Mouse (Mus musculus) layer of hippocampus, adult 18-20 months (tissue): ENCODE results near the gene Wnk4. TPM values are rescaled to one million over a fixed set of nuclear protein-coding genes. Genes with fewer than 3 reads are reported as not detected.
A peak's percentile ranks its signal among the peaks of the same experiment; 100 is the strongest.
"Not testable (repeated sequence)": the region's sequence is repeated elsewhere in the genome, so short reads cannot be mapped to it uniquely, and the experiment has no call there.

ENCODE experiments used
- DNase-seq, 2 experiments: peaks; one replicate each; pipeline ENCODE4 v3.0.0; 2022; ENCODE audit warnings: low spot score in 2 of 2
- total RNA-seq, 2 experiments: library from RNA; stranded (reverse); gene quantifications; 2 replicates each; pipeline ENCODE4 v1.2.3; 2021

Wnk4 gene
- total RNA-seq, 2 experiments from 2014 or later = 9.8 to 10.4 TPM

DNA sequence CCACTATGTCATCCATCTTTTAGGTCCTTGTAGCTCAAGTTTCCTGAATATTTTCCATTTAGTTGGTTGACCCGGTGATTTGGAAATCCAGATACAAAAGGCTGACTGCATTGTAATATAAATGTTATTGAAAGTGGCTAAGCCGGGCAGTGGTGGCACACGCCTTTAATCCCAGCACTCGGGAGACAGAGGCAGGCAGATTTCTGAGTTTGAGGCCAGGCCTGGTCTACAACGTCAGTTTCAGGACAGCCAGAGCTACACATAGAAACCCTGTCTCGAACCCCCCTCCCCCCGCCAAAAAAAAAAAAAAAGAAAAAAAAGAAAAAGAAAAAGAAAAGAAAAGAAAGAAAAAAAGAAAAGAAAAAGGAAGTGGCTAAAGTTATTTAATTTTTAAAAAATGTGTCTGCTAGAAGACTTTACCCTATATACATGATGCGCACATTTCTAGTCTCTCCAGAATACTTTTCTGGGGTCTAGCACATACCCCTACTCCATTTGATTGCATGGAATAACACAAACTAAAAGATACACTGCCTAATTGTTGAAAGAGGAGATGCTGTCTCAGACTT lies 54.8 kb downstream of the Wnk4 start:
- no peak for DNase-seq

DNA sequence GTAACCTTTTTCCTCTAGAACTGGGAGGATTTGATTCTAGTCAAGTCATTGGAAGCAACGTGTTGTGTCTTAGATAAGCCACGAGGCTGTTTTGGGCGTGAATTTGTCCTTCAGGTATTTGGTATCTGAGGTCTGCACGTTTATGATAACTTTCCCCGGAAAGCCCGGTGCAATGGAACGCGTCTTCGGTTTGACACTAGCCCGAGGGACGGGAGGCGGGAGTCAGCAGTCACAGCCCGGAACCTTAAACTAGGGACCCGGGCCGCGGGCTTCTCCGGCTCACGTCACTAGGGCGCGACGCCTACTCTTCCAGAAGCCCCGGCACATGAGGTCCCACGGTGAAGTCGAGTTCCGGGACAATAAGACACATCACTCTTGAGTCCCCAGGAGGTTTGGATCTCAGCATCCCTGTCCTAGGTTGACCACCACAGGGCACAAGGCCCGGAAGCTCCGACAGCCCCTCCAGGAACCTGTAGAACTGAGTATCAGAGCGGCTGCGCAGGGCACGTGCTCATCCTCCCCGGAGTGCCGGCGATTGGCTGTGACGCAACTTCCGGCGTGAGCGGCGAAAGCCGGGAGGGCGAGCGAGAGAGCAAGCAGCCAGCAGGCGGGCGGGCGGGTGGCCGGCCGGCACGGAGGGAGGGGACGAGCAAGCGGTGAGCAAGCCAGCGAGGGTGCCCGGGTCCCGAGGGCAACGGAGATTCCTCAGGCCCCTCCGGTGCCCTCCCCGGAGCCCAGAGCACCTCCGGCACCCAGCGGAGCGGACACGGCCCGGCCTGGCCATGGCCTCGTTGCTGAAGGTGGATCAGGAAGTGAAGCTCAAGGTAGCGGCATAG lies 55.5 kb downstream of the Wnk4 start, which contains the start of gene Psme3:
Gene Psme3 (plus strand): TSS at position 549 of the 836 bp plus-strand sequence.
- peak; percentile 93 to 96 for DNase-seq

DNA sequence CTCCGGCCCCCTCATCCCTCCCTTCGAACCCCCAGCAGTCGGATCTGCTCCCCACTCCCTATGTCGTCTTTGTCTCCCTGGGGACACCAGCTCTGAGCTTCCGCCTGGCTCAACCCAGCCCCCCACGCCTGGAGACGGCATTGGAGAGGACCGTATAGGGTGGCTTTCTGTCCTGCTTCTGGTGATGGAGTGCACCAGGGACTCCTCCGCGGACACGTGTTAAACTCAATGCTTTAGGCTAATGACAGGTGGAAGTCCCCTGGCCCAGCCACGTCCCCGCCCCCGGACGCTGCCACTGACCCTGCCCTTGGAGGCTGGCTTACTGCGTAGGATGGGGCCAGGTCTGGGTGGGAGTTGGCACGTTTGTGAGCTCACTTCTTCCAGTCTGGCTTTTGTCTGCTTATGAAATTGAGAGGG lies 56.1 kb downstream of the Wnk4 start:
- DNase-seq = no peak

DNA sequence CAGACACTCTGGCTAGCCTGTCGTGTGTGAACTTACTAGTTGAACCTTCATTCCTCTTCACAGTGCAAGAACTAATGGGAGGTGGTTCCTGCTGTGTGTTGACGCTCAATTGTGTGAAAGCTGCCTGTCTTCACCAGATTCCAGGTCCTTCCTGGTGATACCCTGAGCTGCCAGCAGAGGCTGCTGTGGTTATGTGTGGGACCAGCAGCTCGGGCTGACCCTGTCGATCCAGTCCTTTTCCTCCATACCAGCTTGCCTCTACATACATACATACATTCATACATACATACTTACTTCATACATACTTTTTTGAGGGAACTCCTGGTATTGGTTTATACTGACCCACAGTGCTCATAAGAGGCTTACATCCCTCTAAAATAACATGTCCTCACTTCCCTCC lies 63.2 kb downstream of the Wnk4 start:
- peak; percentile 43 to 88 for DNase-seq

DNA sequence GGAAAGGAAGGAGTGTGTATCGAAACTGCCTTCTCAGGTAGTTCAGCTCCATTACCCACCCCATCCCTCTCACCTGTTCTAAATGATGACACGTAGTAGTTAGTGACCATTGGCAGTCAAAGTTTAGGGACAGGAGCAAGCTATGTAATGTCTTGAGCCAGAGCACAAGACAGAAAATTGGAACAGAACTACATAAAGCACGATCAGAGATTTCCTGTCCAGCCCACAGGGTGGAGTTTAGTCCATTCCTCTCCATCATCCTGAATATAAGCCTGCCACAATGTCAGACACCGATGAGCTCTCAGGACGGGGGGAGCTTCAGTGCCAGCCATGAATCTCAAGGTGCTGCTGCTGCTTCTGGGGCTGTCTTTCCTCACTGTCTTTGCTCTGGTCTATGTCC lies 64.4 kb downstream of the Wnk4 start, which contains the start of gene Aoc2:
Gene Aoc2 (plus strand): TSS at position 301 of the 400 bp plus-strand sequence.
- no peak for DNase-seq

DNA sequence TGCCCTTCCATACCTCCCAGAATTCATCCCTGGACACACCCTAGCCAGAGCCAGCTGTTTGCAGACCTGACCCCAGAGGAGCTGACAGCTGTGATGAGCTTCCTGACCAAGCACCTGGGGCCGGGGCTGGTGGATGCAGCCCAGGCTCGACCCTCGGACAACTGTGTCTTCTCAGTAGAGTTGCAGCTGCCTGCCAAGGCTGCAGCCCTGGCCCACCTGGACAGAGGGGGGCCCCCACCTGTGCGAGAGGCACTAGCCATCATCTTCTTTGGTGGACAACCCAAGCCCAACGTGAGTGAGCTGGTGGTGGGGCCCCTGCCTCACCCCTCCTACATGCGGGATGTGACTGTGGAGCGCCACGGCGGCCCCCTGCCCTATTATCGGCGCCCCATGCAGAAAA lies 64.8 kb downstream of the Wnk4 start:
- not testable (repeated sequence) for DNase-seq

DNA sequence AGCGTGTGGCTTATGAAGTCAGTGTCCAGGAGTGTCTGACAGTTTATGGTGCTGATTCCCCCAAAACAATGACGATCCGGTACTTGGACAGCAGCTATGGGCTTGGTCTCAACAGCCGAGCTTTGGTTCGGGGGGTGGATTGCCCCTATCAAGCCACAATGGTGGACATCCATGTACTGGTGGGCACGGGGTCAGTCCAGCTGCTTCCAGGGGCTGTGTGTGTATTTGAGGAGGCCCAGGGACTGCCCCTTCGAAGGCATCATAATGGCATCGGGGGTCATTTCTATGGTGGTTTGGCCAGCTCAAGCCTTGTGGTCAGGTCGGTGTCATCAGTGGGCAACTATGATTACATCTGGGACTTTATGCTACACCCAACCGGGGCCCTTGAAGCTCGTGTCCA lies 65.8 kb downstream of the Wnk4 start:
- no peak for DNase-seq

Other genes starting within 250 kb of the Wnk4 start
- 1 to 10 TPM; 6.9 to 8.6 TPM for gene Naglu, start 190.6 kb upstream of the Wnk4 start, total RNA-seq
- gene Hsd17b1, start 182.2 kb upstream of the Wnk4 start, total RNA-seq = 1 to 10 TPM in 1 of 2 experiments, under 1 TPM in 1; 0.66 to 1.5 TPM
- 10 to 100 TPM; 24.5 to 25.7 TPM for gene Coasy, start 178.0 kb upstream of the Wnk4 start, total RNA-seq
- 10 to 100 TPM; 41.6 to 44.3 TPM for gene Mlx, start 173.3 kb upstream of the Wnk4 start, total RNA-seq
- gene Psmc3ip, start 165.1 kb upstream of the Wnk4 start, total RNA-seq = 1 to 10 TPM; 3.4 to 5.4 TPM
- gene Retreg3, start 140.7 kb upstream of the Wnk4 start, total RNA-seq = 10 to 100 TPM; 57.2 to 58.1 TPM
- gene Tubg1, start 140.6 kb upstream of the Wnk4 start, total RNA-seq = 10 to 100 TPM; 43.7 to 46.5 TPM
- 10 to 100 TPM; 40.2 to 42.7 TPM for gene Tubg2, start 104.7 kb upstream of the Wnk4 start, total RNA-seq
- gene Cntnap1, start 90.0 kb upstream of the Wnk4 start, total RNA-seq = 100 to 1,000 TPM; 154 to 162 TPM
- 10 to 100 TPM; 15.0 to 15.3 TPM for gene Plekhh3, start 89.2 kb upstream of the Wnk4 start, total RNA-seq
- under 1 TPM in 1 of 2 experiments, not detected in 1; 0.18 TPM for gene Ccr10, start 85.1 kb upstream of the Wnk4 start, total RNA-seq
- 10 to 100 TPM; 79.0 to 84.0 TPM for gene Ezh1, start 34.1 kb upstream of the Wnk4 start, total RNA-seq
- gene Ramp2, start 14.5 kb upstream of the Wnk4 start, total RNA-seq = 10 to 100 TPM; 62.2 to 72.8 TPM
- gene Vps25, start 6.9 kb upstream of the Wnk4 start, total RNA-seq = 10 to 100 TPM; 61.8 to 65.6 TPM
- under 1 TPM; 0.30 to 0.47 TPM for gene Cntd1, start 18.4 kb downstream of the Wnk4 start, total RNA-seq
- gene Coa3, start 18.5 kb downstream of the Wnk4 start, total RNA-seq = 100 to 1,000 TPM; 102 to 103 TPM
- 100 to 1,000 TPM; 211 to 217 TPM for gene Becn1, start 41.7 kb downstream of the Wnk4 start, total RNA-seq
- 100 to 1,000 TPM; 118 to 127 TPM for gene Psme3, start 55.6 kb downstream of the Wnk4 start, total RNA-seq
- gene Aoc2, start 64.5 kb downstream of the Wnk4 start, total RNA-seq = 1 to 10 TPM; 6.3 to 7.0 TPM
- gene Aoc3, start 70.0 kb downstream of the Wnk4 start, total RNA-seq = under 1 TPM; 0.36 to 0.47 TPM
- gene G6pc, start 107.0 kb downstream of the Wnk4 start, total RNA-seq = not detected
- 10 to 100 TPM; 45.9 to 51.1 TPM for gene Aarsd1, start 157.0 kb downstream of the Wnk4 start, total RNA-seq
- 1 to 10 TPM; 6.3 to 6.4 TPM for gene Gm27029, start 164.2 kb downstream of the Wnk4 start, total RNA-seq
- gene Rundc1, start 164.5 kb downstream of the Wnk4 start, total RNA-seq = 10 to 100 TPM; 36.5 to 36.8 TPM
- 1 to 10 TPM in 1 of 2 experiments, under 1 TPM in 1; 0.99 to 2.0 TPM for gene Ptges3l, start 164.8 kb downstream of the Wnk4 start, total RNA-seq
- 10 to 100 TPM; 40.7 to 42.5 TPM for gene Rpl27, start 181.7 kb downstream of the Wnk4 start, total RNA-seq
- 1 to 10 TPM; 2.4 to 2.7 TPM for gene Ifi35, start 187.8 kb downstream of the Wnk4 start, total RNA-seq
- gene Rnd2, start 204.4 kb downstream of the Wnk4 start, total RNA-seq = 100 to 1,000 TPM; 111 to 120 TPM
- 10 to 100 TPM; 32.1 to 33.8 TPM for gene Vat1, start 205.7 kb downstream of the Wnk4 start, total RNA-seq